ENCODE assay signal across 7 mouse cellular contexts in genomic region chr8:105707498-105708403, GRCm38 (mm10). TPM values are rescaled to one million over a fixed set of nuclear protein-coding genes. Genes with fewer than 3 reads are reported as not detected.
DNase-seq lines count a peak whose midpoint lies in the region; ATAC-seq lines count a peak whose summit lies in the region.

Gene 4933405L10Rik, plus strand, starts transcription at chr8:105707655.
Gene Enkd1, minus strand, starts transcription at chr8:105708210.

- H3K27ac ChIP-seq in intestine, embryonic 14.5 days (ENCODE audit: low read depth) = no peak within 1 kb of the TSS

- H3K9me3 ChIP-seq in intestine, embryonic 14.5 days (ENCODE audit: control insufficient read depth, low read length) = no peaks in the 10 kb centered on the region

- H3K4me1 ChIP-seq in intestine, embryonic 14.5 days (replicated peaks; ENCODE audit: control insufficient read depth, insufficient read depth, low read length) = 0 out of 2 replicates have a peak, but pooled peaks cover 5% of the 10 kb centered on the region

- ATAC-seq in intestine, embryonic 14.5 days (replicated peaks; ENCODE audit: low FRiP score, low TSS enrichment, low read depth) = peak; percentile 79

- intact Hi-C loops in left cerebral cortex, postnatal 14 days (cut with DNase I) = no loop called here

- peak within 1 kb of the TSS; percentile 59 for H3K9ac ChIP-seq in intestine, embryonic 14.5 days (ENCODE audit: low read length)

- peaks cover 13% of the 10 kb centered on the region for H3K36me3 ChIP-seq in intestine, embryonic 14.5 days (ENCODE audit: control insufficient read depth, insufficient read depth, low read length)

- WGBS in intestine, embryonic 14.5 days = under 1% methylated on average over 53 of the region's 55 CpGs

- peak within 1 kb of the TSS; percentile 95 for H3K4me2 ChIP-seq in intestine, embryonic 14.5 days (ENCODE audit: low read length)

- no peaks in the 10 kb centered on the region for H3K27me3 ChIP-seq in intestine, embryonic 14.5 days (replicated peaks; ENCODE audit: control insufficient read depth, insufficient read depth, low read length)

- peak within 1 kb of the TSS; percentile 82 for H3K4me3 ChIP-seq in intestine, embryonic 14.5 days (ENCODE audit: low read depth, low read length)

- peak; percentile 69 to 75 for DNase-seq in adrenal gland, adult 18-20 months (ENCODE audit: low spot score in 2 of 2)
- peak; percentile 98 for DNase-seq in embryo, embryonic 10.5 days (ENCODE audit: low spot score)
- DNase-seq in gastrocnemius, postnatal 25 days = peak; percentile 75
- peak; percentile 93 for DNase-seq in intestine, embryonic 14.5 days (ENCODE audit: low spot score)
- DNase-seq in left cerebral cortex, postnatal 14 days (ENCODE audit: low spot score in 2 of 2) = peak; percentile 91 to 96
- peak; percentile 97 for DNase-seq in mesoderm, embryonic 11.5 days (ENCODE audit: low read depth, low spot score)
- DNase-seq in right cerebral cortex, postnatal 36 days (ENCODE audit: low spot score in 2 of 2) = peak; percentile 82 to 88

RNA-seq across cellular contexts. Expression of gene 4933405L10Rik, which starts in this region (rescaled TPM):
- not detected for total RNA-seq in adrenal gland, adult 18-20 months (2021)
- total RNA-seq in gastrocnemius, postnatal 25 days (2021) = not detected
- polyA plus RNA-seq in intestine, embryonic 14.5 days (2014; fragmentation: Nextera tagmentation; extraction: Ambion mirVana) = not detected in 2 replicates
- total RNA-seq in left cerebral cortex, postnatal 14 days (2021) = under 1 TPM in 1 of 2 experiments, not detected in 1; 0.78 TPM

RNA-seq across cellular contexts. Expression of gene Enkd1, which starts in this region (rescaled TPM):
- 1 to 10 TPM; 3.0 to 3.5 TPM for total RNA-seq in adrenal gland, adult 18-20 months (2021)
- 1 to 10 TPM in 1 of 2 experiments, under 1 TPM in 1; 0.82 to 1.0 TPM for total RNA-seq in gastrocnemius, postnatal 25 days (2021)
- polyA plus RNA-seq in intestine, embryonic 14.5 days (2014; fragmentation: Nextera tagmentation; extraction: Ambion mirVana) = 22.6 and 23.2 TPM in 2 replicates
- total RNA-seq in left cerebral cortex, postnatal 14 days (2021) = 10 to 100 TPM in 1 of 2 experiments, 1 to 10 TPM in 1; 10.0 to 12.3 TPM
